Mouse (Mus musculus): ENCODE results near the gene Rock2. TPM values are rescaled to one million over a fixed set of nuclear protein-coding genes. Genes with fewer than 3 reads are reported as not detected.

The Rock2 gene
- polyA plus RNA-seq, 2 experiments: 18.2 to 18.3 TPM

GRCm38 (mm10) chr12:16867306-16867705 lies 27.4 kb upstream of the Rock2 start:
- 58% methylated on average over 7 of the region's 7 CpGs for WGBS
- ATAC-seq (ENCODE audit: low FRiP score, low read depth) (no peak), DNase-seq (ENCODE audit: low spot score) (no peak)
- H3K27ac ChIP-seq (replicated peaks; ENCODE audit: low read depth, low read length): no peak overlapping the region
- no peaks in the 10 kb centered on the region for H3K36me3 ChIP-seq (ENCODE audit: control insufficient read depth, insufficient read depth, low read length)
- H3K9ac ChIP-seq (ENCODE audit: low read depth, low read length, severe bottlenecking): no peak overlapping the region
- H3K4me2 ChIP-seq (replicated peaks; ENCODE audit: low read depth, low read length, severe bottlenecking): no peak overlapping the region
- 0 out of 2 replicates have a peak, but pooled peaks cover 2% of the 10 kb centered on the region for H3K9me3 ChIP-seq (ENCODE audit: control insufficient read depth, low read length)
- no peak overlapping the region for H3K4me3 ChIP-seq (replicated peaks; ENCODE audit: low read length)
- no peaks in the 10 kb centered on the region for H3K27me3 ChIP-seq (ENCODE audit: control insufficient read depth, insufficient read depth, low read length)
- peaks cover 27% of the 10 kb centered on the region for H3K4me1 ChIP-seq (ENCODE audit: control insufficient read depth, insufficient read depth, low read length)
- no peak for TF ChIP-seq POLR2A (IDR thresholded peaks at IDR 0.05; ENCODE audit: borderline replicate concordance, extremely low read depth, insufficient read depth, insufficient read length)

GRCm38 (mm10) chr12:16868618-16869017 lies 26.1 kb upstream of the Rock2 start:
- Histone ChIP-seq H3K4me1 (ENCODE audit: control insufficient read depth, insufficient read depth, low read length) (peaks cover 33% of the 10 kb centered on the region), H3K9ac (ENCODE audit: low read depth, low read length, severe bottlenecking) (no peak overlapping the region), H3K9me3 (ENCODE audit: control insufficient read depth, low read length) (0 out of 2 replicates have a peak, but pooled peaks cover 2% of the 10 kb centered on the region), H3K36me3 (ENCODE audit: control insufficient read depth, insufficient read depth, low read length) (no peaks in the 10 kb centered on the region), H3K4me2 (replicated peaks; ENCODE audit: low read depth, low read length, severe bottlenecking) (no peak overlapping the region), H3K27me3 (ENCODE audit: control insufficient read depth, insufficient read depth, low read length) (no peaks in the 10 kb centered on the region), H3K27ac (replicated peaks; ENCODE audit: low read depth, low read length) (no peak overlapping the region), H3K4me3 (replicated peaks; ENCODE audit: low read length) (no peak overlapping the region)
- ATAC-seq (ENCODE audit: low FRiP score, low read depth) (no peak), DNase-seq (ENCODE audit: low spot score) (no peak)
- WGBS: 71% methylated on average over 6 of the region's 6 CpGs
- no peak for TF ChIP-seq POLR2A (IDR thresholded peaks at IDR 0.05; ENCODE audit: borderline replicate concordance, extremely low read depth, insufficient read depth, insufficient read length)

DNA sequence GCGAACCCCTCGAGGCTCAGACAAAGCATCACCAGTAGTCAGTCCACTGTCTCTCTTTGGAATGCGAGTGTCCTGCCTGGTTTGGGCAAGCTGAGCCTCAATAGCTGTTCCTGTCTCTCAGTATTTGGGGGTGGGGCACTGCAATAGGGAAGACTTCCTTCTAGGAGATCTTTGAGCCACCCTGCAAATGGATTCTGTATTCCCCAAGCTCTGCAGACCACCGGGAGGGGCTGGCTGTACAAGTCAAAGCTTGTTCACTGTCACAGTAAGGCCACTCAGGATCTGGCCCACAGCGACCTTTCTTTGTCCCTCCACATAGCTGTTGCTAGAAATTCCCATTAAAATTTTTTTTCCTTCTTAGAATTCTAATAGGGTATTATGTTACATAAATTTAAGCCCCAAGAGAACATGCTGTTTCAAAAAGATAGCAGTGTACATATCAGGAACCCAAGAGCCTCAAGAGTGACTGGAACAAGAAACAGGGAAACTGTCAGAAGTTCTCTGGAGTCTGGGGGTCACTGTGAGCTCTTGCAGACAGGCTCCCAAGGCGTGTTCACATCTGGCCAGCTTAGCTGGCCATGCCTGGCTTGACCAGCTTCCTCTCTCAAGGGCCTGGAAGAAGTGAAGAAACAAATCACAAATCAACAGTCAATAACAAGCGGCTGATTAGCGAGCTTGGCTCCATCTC lies 25.5 kb upstream of the Rock2 start:
- Histone ChIP-seq H3K4me3 (replicated peaks; ENCODE audit: low read length) (no peak overlapping the region), H3K4me2 (replicated peaks; ENCODE audit: low read depth, low read length, severe bottlenecking) (no peak overlapping the region), H3K4me1 (ENCODE audit: control insufficient read depth, insufficient read depth, low read length) (peaks cover 33% of the 10 kb centered on the region), H3K9ac (ENCODE audit: low read depth, low read length, severe bottlenecking) (no peak overlapping the region), H3K36me3 (ENCODE audit: control insufficient read depth, insufficient read depth, low read length) (no peaks in the 10 kb centered on the region), H3K9me3 (ENCODE audit: control insufficient read depth, low read length) (0 out of 2 replicates have a peak, but pooled peaks cover 2% of the 10 kb centered on the region), H3K27ac (replicated peaks; ENCODE audit: low read depth, low read length) (peak overlapping the region; percentile 89), H3K27me3 (ENCODE audit: control insufficient read depth, insufficient read depth, low read length) (no peaks in the 10 kb centered on the region)
- ATAC-seq (ENCODE audit: low FRiP score, low read depth) (no peak), DNase-seq (ENCODE audit: low spot score) (no peak)
- 49% methylated on average over 8 of the region's 8 CpGs for WGBS
- TF ChIP-seq POLR2A (IDR thresholded peaks at IDR 0.05; ENCODE audit: borderline replicate concordance, extremely low read depth, insufficient read depth, insufficient read length): no peak

GRCm38 (mm10) chr12:16869870-16870404 lies 24.8 kb upstream of the Rock2 start:
- WGBS: 28% methylated on average over 9 of the region's 9 CpGs
- DNase-seq (ENCODE audit: low spot score): peak; percentile 63
- TF ChIP-seq POLR2A (IDR thresholded peaks at IDR 0.05; ENCODE audit: borderline replicate concordance, extremely low read depth, insufficient read depth, insufficient read length): no peak

DNA sequence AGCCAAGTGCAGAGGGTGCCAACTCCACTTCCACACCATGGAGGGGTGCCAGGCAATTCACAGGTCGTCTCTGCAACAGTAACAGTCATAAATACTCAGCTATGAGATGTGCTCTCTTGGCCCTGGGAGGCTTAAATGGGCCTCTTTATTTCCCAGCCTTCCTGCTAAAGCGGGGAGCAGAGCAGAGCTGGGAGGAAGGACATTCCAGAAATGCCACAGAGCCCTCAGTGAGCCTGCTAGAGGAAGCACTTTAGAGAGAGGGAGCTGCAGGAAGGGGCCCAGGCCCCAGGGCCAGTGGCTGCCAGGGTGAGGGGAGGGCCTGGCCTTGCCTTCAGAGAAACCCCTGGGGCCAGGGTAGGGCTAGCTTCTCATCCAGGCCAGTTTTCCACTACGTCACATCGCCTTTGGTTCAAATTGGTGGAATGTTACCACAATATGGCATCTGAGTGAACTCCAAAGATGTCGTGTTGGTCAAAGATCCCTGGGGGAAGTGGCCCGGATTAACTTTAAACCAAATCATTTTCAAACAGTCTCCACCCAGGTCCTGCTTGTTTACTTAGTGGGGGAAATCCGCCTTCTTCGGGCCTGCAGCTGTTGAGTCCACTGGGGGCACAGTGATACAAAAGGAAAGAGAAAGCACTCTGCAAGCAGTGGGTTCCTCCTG lies 24.2 kb upstream of the Rock2 start:
- Histone ChIP-seq H3K9me3 (ENCODE audit: control insufficient read depth, low read length) (0 out of 2 replicates have a peak, but pooled peaks cover 1% of the 10 kb centered on the region), H3K4me3 (replicated peaks; ENCODE audit: low read length) (no peak overlapping the region), H3K27me3 (ENCODE audit: control insufficient read depth, insufficient read depth, low read length) (no peaks in the 10 kb centered on the region), H3K36me3 (ENCODE audit: control insufficient read depth, insufficient read depth, low read length) (no peaks in the 10 kb centered on the region), H3K27ac (replicated peaks; ENCODE audit: low read depth, low read length) (peak overlapping the region; percentile 89), H3K9ac (ENCODE audit: low read depth, low read length, severe bottlenecking) (no peak overlapping the region), H3K4me1 (ENCODE audit: control insufficient read depth, insufficient read depth, low read length) (peaks cover 42% of the 10 kb centered on the region), H3K4me2 (replicated peaks; ENCODE audit: low read depth, low read length, severe bottlenecking) (0 out of 2 replicates have a peak overlapping the region, but pooled peaks have one; percentile 26)
- WGBS: 24% methylated on average over 8 of the region's 8 CpGs
- ATAC-seq (ENCODE audit: low FRiP score, low read depth) (peak; percentile 79), DNase-seq (ENCODE audit: low spot score) (peak; percentile 72)
- TF ChIP-seq POLR2A (IDR thresholded peaks at IDR 0.05; ENCODE audit: borderline replicate concordance, extremely low read depth, insufficient read depth, insufficient read length): no peak

More at GRCm38 (mm10) chr12:16869870-16870404, 24.8 kb upstream of the Rock2 start:
- peak overlapping the region; percentile 89 for H3K27ac ChIP-seq (replicated peaks; ENCODE audit: low read depth, low read length)
- peaks cover 39% of the 10 kb centered on the region for H3K4me1 ChIP-seq (ENCODE audit: control insufficient read depth, insufficient read depth, low read length)
- H3K27me3 ChIP-seq (ENCODE audit: control insufficient read depth, insufficient read depth, low read length): no peaks in the 10 kb centered on the region
- H3K4me3 ChIP-seq (replicated peaks; ENCODE audit: low read length): no peak overlapping the region
- no peak overlapping the region for H3K9ac ChIP-seq (ENCODE audit: low read depth, low read length, severe bottlenecking)
- H3K36me3 ChIP-seq (ENCODE audit: control insufficient read depth, insufficient read depth, low read length): no peaks in the 10 kb centered on the region
- H3K9me3 ChIP-seq (ENCODE audit: control insufficient read depth, low read length): 0 out of 2 replicates have a peak, but pooled peaks cover 2% of the 10 kb centered on the region
- peak; percentile 66 for ATAC-seq (ENCODE audit: low FRiP score, low read depth)
- 0 out of 2 replicates have a peak overlapping the region, but pooled peaks have one; percentile 26 for H3K4me2 ChIP-seq (replicated peaks; ENCODE audit: low read depth, low read length, severe bottlenecking)
